Mouse (Mus musculus): Measurements from ENCODE around the gene Anapc4. TPM values are rescaled to one million over a fixed set of nuclear protein-coding genes. Genes with fewer than 3 reads are reported as not detected.

Gene Anapc4
- 112 and 128 TPM in 2 replicates for polyA plus RNA-seq (2015; fragmentation: Nextera tagmentation; extraction: Ambion mirVana)

DNA sequence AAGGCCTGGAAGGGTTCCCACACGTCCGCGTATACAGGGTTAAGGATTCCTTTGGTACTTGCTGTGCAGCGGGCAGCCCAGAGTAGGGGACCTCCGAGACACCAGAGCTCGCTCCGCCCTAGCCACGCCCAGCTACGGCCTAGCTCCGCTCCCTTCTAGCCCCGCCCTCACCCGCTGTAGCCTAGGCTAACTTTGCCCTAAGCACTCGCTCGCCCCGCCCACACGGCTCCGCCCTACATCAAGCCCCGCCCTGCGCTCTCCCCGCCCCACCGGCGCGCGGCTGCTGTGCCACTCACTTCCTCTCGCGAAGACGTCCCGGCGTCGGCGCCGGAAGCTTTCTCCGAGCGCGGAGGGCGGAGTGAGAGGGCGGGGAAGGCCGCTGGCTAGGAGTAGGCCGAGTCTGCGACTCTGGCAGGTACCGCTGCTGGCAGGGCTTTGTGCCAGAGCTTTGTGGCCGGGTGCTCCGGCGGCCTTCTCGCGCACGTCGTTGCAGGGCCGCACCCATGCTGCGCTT is at the start of gene Anapc4:
TSS of gene Anapc4 (plus strand) at position 252 of the 514 bp plus-strand sequence.
- Histone ChIP-seq H3K36me3 (peaks cover 23% of the 10 kb centered on the region; the same call in 1 of the 2 replicates), H3K27me3 (no peaks in the 10 kb centered on the region), H3K9ac (peak within 1 kb of the TSS; percentile 84), H3K27ac (replicated peaks) (peak within 1 kb of the TSS; percentile 84), H3K4me3 (peak within 1 kb of the TSS; percentile 60), H3K9me3 (no peaks in the 10 kb centered on the region), H3K4me2 (peak within 1 kb of the TSS; percentile 80), H3K4me1 (replicated peaks) (peaks cover 29% of the 10 kb centered on the region)
- WGBS = under 1% methylated on average over 50 of the region's 50 CpGs
- ATAC-seq (ENCODE audit: low read depth) = peak; percentile 99

- peaks cover 22% of the 10 kb centered on the region for H3K36me3 ChIP-seq
- H3K4me3 ChIP-seq = no peak overlapping the region
- no peaks in the 10 kb centered on the region for H3K9me3 ChIP-seq
- ATAC-seq (ENCODE audit: low read depth) = no peak
- no peak overlapping the region for H3K4me2 ChIP-seq
- H3K27me3 ChIP-seq = no peaks in the 10 kb centered on the region
- no peak overlapping the region for H3K27ac ChIP-seq (replicated peaks)
- no peak overlapping the region for H3K9ac ChIP-seq
- no peaks in the 10 kb centered on the region; the same call in 1 of the 2 replicates for H3K4me1 ChIP-seq (replicated peaks)
- 87% methylated on average over 7 of the region's 7 CpGs for WGBS
These were observed 47.1 kb upstream of the Anapc4 start for GRCm38 (mm10) chr5:52786556-52787322.

DNA sequence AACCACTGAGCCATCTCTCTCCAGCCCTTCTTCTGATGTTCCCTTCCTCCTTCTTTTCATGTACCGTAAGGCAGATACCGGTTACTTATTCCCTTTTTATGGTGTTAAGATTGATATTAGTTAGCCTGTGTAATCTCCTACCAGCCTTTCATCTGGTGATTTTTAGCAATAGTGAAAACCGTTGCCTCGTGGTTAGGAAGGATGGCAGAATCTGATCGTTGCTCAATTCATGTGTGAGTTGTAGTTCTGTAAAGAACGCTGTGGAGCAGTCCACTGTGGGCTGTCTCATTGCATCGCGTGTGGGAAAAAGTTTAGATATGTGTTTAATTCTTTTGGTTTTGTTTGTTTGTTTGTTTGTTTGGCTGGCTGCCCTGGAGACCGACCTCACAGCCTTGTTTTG is 40.6 kb upstream of the Anapc4 start:
- H3K4me2 ChIP-seq = no peak overlapping the region
- H3K36me3 ChIP-seq = peaks cover 28% of the 10 kb centered on the region
- H3K27me3 ChIP-seq = no peaks in the 10 kb centered on the region
- 94% methylated on average over 9 of the region's 9 CpGs for WGBS
- H3K4me1 ChIP-seq (replicated peaks) = no peaks in the 10 kb centered on the region
- H3K27ac ChIP-seq (replicated peaks) = no peak overlapping the region
- H3K4me3 ChIP-seq = no peak overlapping the region
- no peaks in the 10 kb centered on the region for H3K9me3 ChIP-seq
- no peak overlapping the region for H3K9ac ChIP-seq
- no peak for ATAC-seq (ENCODE audit: low read depth)

DNA sequence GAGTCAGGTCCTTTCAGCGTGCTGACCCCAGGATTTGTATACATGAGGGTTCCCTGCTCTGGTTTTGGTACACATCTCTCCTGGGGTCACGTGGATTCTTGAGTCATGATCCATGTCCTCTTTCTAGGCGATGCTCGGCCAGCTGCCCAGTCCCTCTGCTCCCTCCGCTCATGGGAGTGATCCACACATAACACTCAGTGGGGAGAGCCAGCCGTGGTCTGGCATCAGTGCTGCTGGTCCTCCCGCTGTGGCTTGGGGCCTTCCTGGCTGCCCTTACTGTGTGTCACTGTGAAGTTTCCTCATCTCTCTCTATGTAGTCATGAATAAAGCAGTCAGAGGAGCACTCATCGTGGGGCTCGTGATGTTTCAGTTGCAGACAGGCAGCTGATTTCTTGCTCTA is 39.7 kb upstream of the Anapc4 start:
- ATAC-seq (ENCODE audit: low read depth) = no peak
- H3K4me2 ChIP-seq = no peak overlapping the region
- no peak overlapping the region for H3K4me3 ChIP-seq
- peaks cover 32% of the 10 kb centered on the region for H3K36me3 ChIP-seq
- H3K9ac ChIP-seq = no peak overlapping the region
- no peak overlapping the region for H3K27ac ChIP-seq (replicated peaks)
- WGBS = 99% methylated on average over 9 of the region's 9 CpGs
- H3K9me3 ChIP-seq = no peaks in the 10 kb centered on the region
- H3K4me1 ChIP-seq (replicated peaks) = no peaks in the 10 kb centered on the region
- no peaks in the 10 kb centered on the region for H3K27me3 ChIP-seq

- Histone ChIP-seq H3K9ac (no peak overlapping the region), H3K27me3 (no peaks in the 10 kb centered on the region), H3K9me3 (no peaks in the 10 kb centered on the region), H3K27ac (replicated peaks) (no peak overlapping the region), H3K36me3 (peaks cover 41% of the 10 kb centered on the region), H3K4me1 (replicated peaks) (no peaks in the 10 kb centered on the region), H3K4me2 (no peak overlapping the region), H3K4me3 (no peak overlapping the region)
- WGBS = 94% methylated on average over 12 of the region's 12 CpGs
- ATAC-seq (ENCODE audit: low read depth) = no peak
These were observed 34.4 kb upstream of the Anapc4 start for GRCm38 (mm10) chr5:52799274-52799985.

DNA sequence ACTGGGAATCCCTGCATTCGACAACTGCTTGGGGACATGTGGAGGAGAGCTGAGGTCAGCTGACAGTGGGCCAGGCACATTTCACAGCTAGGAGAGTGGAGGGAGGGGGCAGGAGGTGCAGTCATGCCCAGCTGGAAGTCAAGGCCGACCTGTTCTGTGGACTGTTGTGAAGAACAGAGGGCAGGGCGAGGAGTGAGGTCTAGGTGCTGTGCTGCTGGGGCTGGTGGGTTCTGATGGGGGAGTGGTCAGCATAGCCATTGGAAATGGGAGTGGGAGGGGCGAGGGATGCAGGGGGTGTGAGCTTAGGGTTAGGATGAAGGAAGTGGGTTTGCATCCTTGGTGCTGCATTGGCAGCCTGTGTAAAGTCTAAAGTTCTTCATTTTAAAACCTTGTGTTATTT is 28.0 kb upstream of the Anapc4 start:
- H3K4me1 ChIP-seq (replicated peaks) = no peaks in the 10 kb centered on the region
- peaks cover 49% of the 10 kb centered on the region for H3K36me3 ChIP-seq
- no peaks in the 10 kb centered on the region for H3K9me3 ChIP-seq
- no peak overlapping the region for H3K27ac ChIP-seq (replicated peaks)
- H3K9ac ChIP-seq = no peak overlapping the region
- H3K4me3 ChIP-seq = no peak overlapping the region
- H3K4me2 ChIP-seq = no peak overlapping the region
- no peaks in the 10 kb centered on the region for H3K27me3 ChIP-seq
- WGBS = 68% methylated on average over 4 of the region's 4 CpGs
- ATAC-seq (ENCODE audit: low read depth) = no peak

DNA sequence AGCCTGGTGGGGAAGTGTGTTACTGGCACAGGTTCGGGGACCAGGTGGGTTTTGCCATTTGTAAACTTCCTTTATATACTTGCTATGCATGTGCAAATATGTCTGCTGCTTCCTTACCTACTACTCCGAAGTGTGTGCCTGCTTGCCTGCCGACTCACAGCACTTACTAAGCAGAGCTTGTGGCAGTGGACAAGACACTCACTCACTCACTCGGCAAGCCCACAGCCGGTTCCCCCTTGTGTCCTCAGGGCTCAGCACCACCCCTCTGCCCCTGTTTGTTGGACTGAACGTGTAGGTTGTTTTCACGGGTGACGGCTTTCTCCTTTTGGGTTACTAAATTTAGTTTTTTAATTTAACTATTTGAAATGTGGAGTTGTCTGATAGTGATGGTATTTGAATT is 27.5 kb upstream of the Anapc4 start:
- Histone ChIP-seq H3K4me1 (replicated peaks) (no peaks in the 10 kb centered on the region), H3K36me3 (peaks cover 49% of the 10 kb centered on the region), H3K4me2 (no peak overlapping the region), H3K4me3 (no peak overlapping the region), H3K27ac (replicated peaks) (no peak overlapping the region), H3K27me3 (no peaks in the 10 kb centered on the region), H3K9me3 (no peaks in the 10 kb centered on the region), H3K9ac (no peak overlapping the region)
- no peak for ATAC-seq (ENCODE audit: low read depth)
- WGBS = 89% methylated on average over 8 of the region's 8 CpGs

DNA sequence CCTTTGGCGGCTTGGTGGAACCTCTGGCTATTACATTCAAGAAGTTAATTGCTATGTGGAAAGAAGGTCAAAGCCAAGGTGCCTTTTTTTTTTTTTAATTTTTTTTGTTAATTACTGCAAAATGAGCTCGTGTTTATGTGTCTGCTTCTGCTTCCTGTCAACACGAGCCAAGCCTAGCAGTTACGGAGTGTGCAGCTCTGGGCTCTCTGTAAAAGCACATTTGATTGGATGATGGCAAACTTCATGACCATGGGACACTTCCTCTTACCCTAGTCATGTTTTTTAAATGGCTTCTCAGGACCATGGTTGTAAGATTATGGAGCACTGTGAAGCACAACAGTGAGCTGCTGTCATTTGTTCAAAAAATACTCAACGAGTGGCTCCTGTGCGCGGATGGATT is 26.8 kb upstream of the Anapc4 start:
- WGBS = 92% methylated on average over 7 of the region's 7 CpGs
- H3K4me1 ChIP-seq (replicated peaks) = no peaks in the 10 kb centered on the region
- no peak for ATAC-seq (ENCODE audit: low read depth)
- H3K27ac ChIP-seq (replicated peaks) = no peak overlapping the region
- no peak overlapping the region for H3K4me2 ChIP-seq
- H3K9me3 ChIP-seq = no peaks in the 10 kb centered on the region
- H3K36me3 ChIP-seq = peaks cover 49% of the 10 kb centered on the region
- H3K4me3 ChIP-seq = no peak overlapping the region
- H3K27me3 ChIP-seq = no peaks in the 10 kb centered on the region
- no peak overlapping the region for H3K9ac ChIP-seq

- Histone ChIP-seq H3K4me1 (replicated peaks) (no peaks in the 10 kb centered on the region), H3K4me3 (no peak overlapping the region), H3K27me3 (no peaks in the 10 kb centered on the region), H3K36me3 (peaks cover 33% of the 10 kb centered on the region), H3K9me3 (no peaks in the 10 kb centered on the region), H3K27ac (replicated peaks) (no peak overlapping the region), H3K9ac (no peak overlapping the region), H3K4me2 (no peak overlapping the region)
- WGBS = 98% methylated on average over 6 of the region's 6 CpGs
- ATAC-seq (ENCODE audit: low read depth) = no peak
These were observed 23.4 kb upstream of the Anapc4 start for GRCm38 (mm10) chr5:52810446-52810845.

DNA sequence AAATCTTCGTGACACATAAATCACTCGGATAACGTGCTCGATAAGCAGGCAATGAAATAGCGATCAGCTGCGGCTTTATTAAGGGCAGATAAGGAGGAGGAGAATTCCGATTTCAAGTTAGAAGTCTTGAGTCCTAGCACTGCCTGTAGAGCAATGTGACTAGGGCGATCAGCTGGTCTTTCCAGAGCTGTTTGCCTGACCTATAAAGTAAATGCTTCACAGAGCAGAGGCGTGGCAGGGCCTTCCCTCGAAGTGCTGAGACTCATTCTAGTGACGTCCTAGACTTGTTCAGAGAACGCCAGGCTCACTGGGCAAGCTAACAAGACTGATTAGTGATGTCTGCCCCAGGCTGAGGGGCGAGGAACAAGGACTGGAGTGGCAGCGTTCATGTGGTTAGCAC is 22.8 kb upstream of the Anapc4 start:
- ATAC-seq (ENCODE audit: low read depth) = no peak
- H3K27me3 ChIP-seq = no peaks in the 10 kb centered on the region
- no peak overlapping the region for H3K4me3 ChIP-seq
- WGBS = 88% methylated on average over 14 of the region's 14 CpGs
- no peak overlapping the region for H3K9ac ChIP-seq
- no peaks in the 10 kb centered on the region for H3K9me3 ChIP-seq
- H3K27ac ChIP-seq (replicated peaks) = no peak overlapping the region
- peaks cover 36% of the 10 kb centered on the region for H3K36me3 ChIP-seq
- H3K4me1 ChIP-seq (replicated peaks) = no peaks in the 10 kb centered on the region
- no peak overlapping the region for H3K4me2 ChIP-seq

DNA sequence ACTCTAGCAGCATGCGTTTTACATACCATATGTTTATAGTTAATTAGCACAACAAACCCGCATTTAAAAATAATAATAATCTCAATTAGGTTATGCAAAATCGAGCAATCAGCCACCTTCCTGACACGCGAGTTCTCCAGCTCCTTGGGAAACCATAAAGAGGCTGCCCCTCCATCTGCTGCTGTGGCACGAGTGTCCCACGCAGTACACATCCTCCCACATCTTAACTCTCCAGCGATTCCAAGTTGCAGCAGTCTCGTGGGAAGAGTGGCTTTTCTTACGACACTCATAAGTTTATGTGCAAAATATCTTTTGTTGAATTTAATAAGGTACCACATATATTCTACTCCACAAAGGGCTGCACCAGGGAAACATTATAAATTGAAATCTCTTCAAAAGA is 21.4 kb upstream of the Anapc4 start:
- no peak for ATAC-seq (ENCODE audit: low read depth)
- WGBS = 85% methylated on average over 10 of the region's 10 CpGs

DNA sequence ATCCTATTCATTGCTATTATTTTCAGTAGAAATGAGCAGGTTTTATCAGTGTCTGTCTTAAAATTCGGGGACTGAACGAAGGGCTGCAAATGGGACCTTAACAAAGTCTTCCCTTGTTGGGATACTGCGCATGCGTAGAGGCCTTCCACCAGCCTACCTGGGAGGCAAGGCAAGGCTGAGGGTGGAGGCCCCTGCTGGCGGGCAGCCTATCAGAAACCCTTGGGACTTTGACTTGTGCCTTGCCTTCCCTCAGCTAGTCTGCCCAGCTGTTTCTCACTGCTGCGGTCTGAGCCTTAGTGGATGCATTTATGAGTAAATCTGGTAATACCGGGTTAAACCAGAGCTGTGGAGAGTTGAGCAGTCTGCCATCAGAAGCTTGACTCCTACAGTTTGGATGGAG is 20.5 kb upstream of the Anapc4 start:
- Histone ChIP-seq H3K4me1 (replicated peaks) (no peaks in the 10 kb centered on the region), H3K27me3 (no peaks in the 10 kb centered on the region), H3K4me2 (no peak overlapping the region), H3K4me3 (no peak overlapping the region), H3K27ac (replicated peaks) (no peak overlapping the region), H3K9ac (no peak overlapping the region), H3K9me3 (no peaks in the 10 kb centered on the region), H3K36me3 (peaks cover 24% of the 10 kb centered on the region)
- WGBS = 91% methylated on average over 7 of the region's 7 CpGs
- no peak for ATAC-seq (ENCODE audit: low read depth)

More for the DNA sequence above, 21.4 kb upstream of the Anapc4 start:
- no peaks in the 10 kb centered on the region for H3K4me1 ChIP-seq (replicated peaks)
- H3K27me3 ChIP-seq = no peaks in the 10 kb centered on the region
- no peaks in the 10 kb centered on the region for H3K9me3 ChIP-seq
- no peak overlapping the region for H3K9ac ChIP-seq
- peaks cover 33% of the 10 kb centered on the region for H3K36me3 ChIP-seq
- no peak overlapping the region for H3K27ac ChIP-seq (replicated peaks)
- H3K4me3 ChIP-seq = no peak overlapping the region
- no peak overlapping the region for H3K4me2 ChIP-seq
